Mouse (Mus musculus) inflammation-experienced regulatory T-cells, adult 6 months (primary cell): ENCODE results near the gene Gm21953. TPM values are rescaled to one million over a fixed set of nuclear protein-coding genes. Genes with fewer than 3 reads are reported as not detected.
"Not testable (repeated sequence)": the region's sequence is repeated elsewhere in the genome, so short reads cannot be mapped to it uniquely, and the experiment has no call there.

Experiments used
- ATAC-seq: one replicate; pipeline ENCODE4 v1.8.0; 2017
- polyA plus RNA-seq, 3 experiments: library from polyadenylated mRNA; unstranded; fragments of 100-300 nt; shearing (Covaris generic); gene quantifications; one replicate each; pipeline ENCODE4 v1.2.1; 2017

Gene Gm21953
- polyA plus RNA-seq: not detected

- ATAC-seq: not testable (repeated sequence)
These were observed at the start of gene Gm21953 for GRCm38 (mm10) chr4:42293967-42294366. Gene Gm21953, plus strand, starts transcription at chr4:42294267.

GRCm38 (mm10) chr4:42255467-42255866, 38.6 kb upstream of the Gm21953 start, which contains the start of gene Ccl21b:
Gene Ccl21b, plus strand, starts transcription at chr4:42255767.
- ATAC-seq: not testable (repeated sequence)

GRCm38 (mm10) chr4:42318034-42318433, 24.0 kb downstream of the Gm21953 start, which contains the start of gene Fam205a3:
Gene Fam205a3, plus strand, starts transcription at chr4:42318334.
- not testable (repeated sequence) for ATAC-seq

Other genes starting within 250 kb of the Gm21953 start
- not detected for gene Gm3893, start 203.1 kb upstream of the Gm21953 start, polyA plus RNA-seq
- gene Gm13304, start 179.4 kb upstream of the Gm21953 start, polyA plus RNA-seq: not detected
- not detected for gene Gm13306, start 140.8 kb upstream of the Gm21953 start, polyA plus RNA-seq
- not detected for gene Gm13305, start 125.7 kb upstream of the Gm21953 start, polyA plus RNA-seq
- not detected for gene Gm10600, start 53.6 kb upstream of the Gm21953 start, polyA plus RNA-seq
- gene Ccl21b, start 38.5 kb upstream of the Gm21953 start, polyA plus RNA-seq: not detected
- gene Fam205a3, start 24.1 kb downstream of the Gm21953 start, polyA plus RNA-seq: not detected
- gene Gm21586, start 145.1 kb downstream of the Gm21953 start, polyA plus RNA-seq: not detected
- not detected for gene Gm2163, start 172.5 kb downstream of the Gm21953 start, polyA plus RNA-seq
- gene Fam205a2, start 233.9 kb downstream of the Gm21953 start, polyA plus RNA-seq: not detected